Mouse (Mus musculus) olfactory bulb, adult 2 months (tissue): ENCODE measurements around the gene Nek5. TPM values are rescaled to one million over a fixed set of nuclear protein-coding genes. Genes with fewer than 3 reads are reported as not detected.

ENCODE experiments used
- H3K27ac ChIP-seq: fragments of 200-500 bp; 2 replicates; pipeline ENCODE4 v1.5.1; 2012; ENCODE audit warnings: low read depth, low read length; ENCODE audit not compliant: insufficient read depth
- H3K4me1 ChIP-seq: fragments of 200-500 bp; 2 replicates; pipeline ENCODE4 v1.6.1; 2012; ENCODE audit warnings: low read length; ENCODE audit not compliant: control insufficient read depth, insufficient read depth
- H3K4me3 ChIP-seq: fragments of 200-500 bp; 2 replicates; pipeline ENCODE4 v1.5.1; 2012; ENCODE audit warnings: mild to moderate bottlenecking, low read depth, low read length, moderate library complexity; ENCODE audit not compliant: insufficient read depth
- CTCF ChIP-seq: fragments of 200-500 bp; IDR thresholded peaks from 2 replicates; pipeline ENCODE4 v1.5.1; 2012; ENCODE audit warnings: low read depth, mild to moderate bottlenecking, low read length, moderate library complexity; ENCODE audit not compliant: insufficient read depth
- POLR2A ChIP-seq: fragments of 200-500 bp; IDR thresholded peaks from 2 replicates; pipeline ENCODE4 v1.6.1; 2012; ENCODE audit warnings: mild to moderate bottlenecking, low read depth, low read length, moderate library complexity; ENCODE audit not compliant: insufficient read depth
- WGBS: fragments of 180-500 bp; shearing (Covaris S2); methylation state at CpG from one replicate; pipeline ENCODE4 v1.1.7; 2018; 5-methylcytosine and 5-hydroxymethylcytosine counted together
- polyA plus RNA-seq: library from polyadenylated mRNA; stranded (reverse); fragments of >200 nt; gene quantifications from 2 replicates; pipeline ENCODE4 v1.2.4, GENCODE M21; 2012; ENCODE audit warnings: low replicate concordance; ENCODE audit not compliant: missing spikeins, insufficient read depth, insufficient read length

Nek5 gene
- polyA plus RNA-seq, 1 experiment: not detected

GRCm38 (mm10) chr8:22039468-22040152 is 85.2 kb downstream of the Nek5 start:
- Histone ChIP-seq H3K27ac (no peak overlapping the region), H3K4me1 (peaks cover 5% of the 10 kb centered on the region; the same call in 1 of the 2 replicates), H3K4me3 (no peak overlapping the region)
- TF ChIP-seq POLR2A (no peak), CTCF (no peak)
- 14% methylated on average over 15 of the region's 15 CpGs for WGBS

DNA sequence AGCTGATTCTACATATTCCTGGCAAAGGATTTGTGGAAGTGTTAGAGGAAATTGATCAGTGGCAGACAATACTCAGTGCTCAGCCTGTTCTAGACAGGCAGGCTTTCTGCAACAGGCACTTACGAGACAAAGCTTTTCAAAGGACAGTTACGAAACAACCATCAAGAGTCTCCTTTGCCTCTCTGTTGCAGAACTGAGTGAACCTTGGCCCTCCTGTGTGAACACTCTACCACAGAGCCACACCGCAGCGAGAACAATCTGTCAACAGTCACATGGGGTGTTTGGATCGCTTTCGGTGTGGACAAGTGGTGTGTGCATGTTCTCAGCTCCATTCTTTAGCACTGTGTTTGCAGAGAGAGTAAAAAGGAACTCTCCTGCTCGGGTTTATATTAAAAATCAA is 87.8 kb downstream of the Nek5 start:
- WGBS: 73% methylated on average over 7 of the region's 7 CpGs
- Histone ChIP-seq H3K4me3 (no peak overlapping the region), H3K4me1 (peaks cover 5% of the 10 kb centered on the region; the same call in 1 of the 2 replicates), H3K27ac (no peak overlapping the region)
- no peak for TF ChIP-seq CTCF
- TF ChIP-seq POLR2A: no peak

DNA sequence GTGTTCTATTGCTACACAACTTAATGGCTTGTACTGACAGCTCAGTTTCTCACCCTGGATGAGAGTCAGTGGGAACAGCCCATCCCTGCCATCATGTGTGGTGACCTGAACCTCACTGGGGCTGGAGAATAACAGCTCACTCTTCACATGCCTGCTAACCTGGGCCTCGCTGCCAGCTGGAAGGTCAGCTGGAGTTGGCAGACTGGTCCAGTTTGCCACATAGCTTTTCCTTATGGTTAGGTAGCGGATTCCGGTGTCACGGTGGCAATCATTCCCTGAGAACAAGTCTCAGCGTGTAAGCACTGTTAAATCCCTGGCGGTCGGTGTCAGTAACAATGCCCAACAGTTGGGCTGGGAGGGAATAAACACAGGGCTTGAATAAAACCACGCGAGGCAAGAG is 88.7 kb downstream of the Nek5 start:
- H3K4me1 ChIP-seq: peaks cover 5% of the 10 kb centered on the region; the same call in 1 of the 2 replicates
- TF ChIP-seq CTCF: no peak
- TF ChIP-seq POLR2A: no peak
- WGBS: 82% methylated on average over 9 of the region's 9 CpGs
- no peak overlapping the region for H3K4me3 ChIP-seq
- H3K27ac ChIP-seq: no peak overlapping the region

GRCm38 (mm10) chr8:22030990-22031389 is 93.9 kb downstream of the Nek5 start:
- no peak for TF ChIP-seq POLR2A
- no peak for TF ChIP-seq CTCF
- H3K4me1 ChIP-seq: no peaks in the 10 kb centered on the region
- H3K27ac ChIP-seq: no peak overlapping the region
- WGBS: 90% methylated on average over 3 of the region's 3 CpGs
- no peak overlapping the region for H3K4me3 ChIP-seq

DNA sequence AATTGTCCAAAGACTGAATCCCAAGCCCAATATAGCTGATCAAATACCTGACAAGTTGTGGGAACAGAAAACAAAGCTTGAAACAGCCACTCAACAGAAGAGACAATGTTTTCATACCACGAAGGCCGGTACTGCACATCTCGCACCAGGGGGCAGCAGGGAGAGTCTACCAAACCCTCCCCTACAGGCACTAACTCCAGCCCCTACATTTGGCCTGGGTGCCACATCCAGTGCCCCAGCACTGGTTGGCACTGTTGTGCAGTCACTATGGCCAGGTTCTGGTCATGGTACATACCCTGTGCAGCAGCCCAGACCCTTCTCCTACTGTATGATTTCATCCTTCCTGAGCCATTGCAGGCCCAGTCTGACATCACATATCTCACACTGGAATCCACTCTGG is 95.9 kb downstream of the Nek5 start:
- TF ChIP-seq CTCF (no peak), POLR2A (no peak)
- no peak overlapping the region for H3K27ac ChIP-seq
- H3K4me3 ChIP-seq: no peak overlapping the region
- WGBS: 81% methylated on average over 3 of the region's 3 CpGs
- H3K4me1 ChIP-seq: no peaks in the 10 kb centered on the region

- TF ChIP-seq CTCF (no peak), POLR2A (no peak)
- H3K4me1 ChIP-seq: no peaks in the 10 kb centered on the region
- H3K4me3 ChIP-seq: no peak overlapping the region
- WGBS: 77% methylated on average over 4 of the region's 4 CpGs
- H3K27ac ChIP-seq: no peak overlapping the region
These were observed 99.6 kb downstream of the Nek5 start for GRCm38 (mm10) chr8:22025241-22025640.

Other genes starting within 250 kb of the Nek5 start
- not detected in 2 replicates for gene Defb9, start 239.6 kb downstream of the Nek5 start, polyA plus RNA-seq
- not detected in 2 replicates for gene Defb11, start 218.6 kb downstream of the Nek5 start, polyA plus RNA-seq
- gene Defb15, start 192.3 kb downstream of the Nek5 start, polyA plus RNA-seq: not detected in 2 replicates
- not detected in 2 replicates for gene Defb35, start 186.7 kb downstream of the Nek5 start, polyA plus RNA-seq
- not detected in 2 replicates for gene Defb13, start 178.3 kb downstream of the Nek5 start, polyA plus RNA-seq
- gene Fam90a1a, start 166.3 kb downstream of the Nek5 start, polyA plus RNA-seq: not detected in 2 replicates
- not detected in 2 replicates for gene Ccdc70, start 155.3 kb downstream of the Nek5 start, polyA plus RNA-seq
- not detected in 2 replicates for gene Atp7b, start 64.7 kb downstream of the Nek5 start, polyA plus RNA-seq
- not detected in 2 replicates for gene Alg11, start 64.3 kb downstream of the Nek5 start, polyA plus RNA-seq
- gene Nek3, start 41.4 kb upstream of the Nek5 start, polyA plus RNA-seq: not detected in 2 replicates
- gene Ckap2, start 60.8 kb upstream of the Nek5 start, polyA plus RNA-seq: not detected in 2 replicates
- gene Vps36, start 67.8 kb upstream of the Nek5 start, polyA plus RNA-seq: not detected in 2 replicates
- not detected in 2 replicates for gene Thsd1, start 102.3 kb upstream of the Nek5 start, polyA plus RNA-seq
- gene Tpte, start 158.4 kb upstream of the Nek5 start, polyA plus RNA-seq: not detected in 2 replicates